Mouse (Mus musculus) hindbrain, embryonic 11.5 days (tissue): ENCODE measurements around the gene Saa2. TPM values are rescaled to one million over a fixed set of nuclear protein-coding genes. Genes with fewer than 3 reads are reported as not detected.
"Not testable (repeated sequence)": the region's sequence is repeated elsewhere in the genome, so short reads cannot be mapped to it uniquely, and the experiment has no call there.

ENCODE experiments used
- ATAC-seq: fragments of 200-750 bp; cut with Nextera tagmentation; 2 replicates; pipeline ENCODE4 v1.8.0; 2017; ENCODE audit warnings: mild to moderate bottlenecking, moderate TSS enrichment, moderate library complexity; ENCODE audit not compliant: low FRiP score
- DNase-seq: peaks from one replicate; pipeline ENCODE4 v3.0.0-alpha.2; 2015; ENCODE audit warnings: low spot score
- H3K27ac ChIP-seq: fragments of 300-500 bp; sonication (generic); 2 replicates; pipeline ENCODE4 v1.5.1; 2014; ENCODE audit warnings: mild to moderate bottlenecking, low read depth, low read length
- H3K27me3 ChIP-seq: fragments of 300-500 bp; sonication (generic); 2 replicates; pipeline ENCODE4 v1.6.1; 2014; ENCODE audit warnings: mild to moderate bottlenecking, low read length, moderate library complexity, mixed read lengths; ENCODE audit not compliant: control insufficient read depth, insufficient read depth
- H3K36me3 ChIP-seq: fragments of 300-500 bp; sonication (generic); 2 replicates; pipeline ENCODE4 v1.6.1; 2014; ENCODE audit warnings: mild to moderate bottlenecking, low read length, moderate library complexity, mixed read lengths; ENCODE audit not compliant: control insufficient read depth, insufficient read depth
- H3K4me1 ChIP-seq: fragments of 300-500 bp; sonication (generic); replicated peaks from 2 replicates; pipeline ENCODE4 v1.6.1; 2014; ENCODE audit warnings: low read length, mixed read lengths; ENCODE audit not compliant: control insufficient read depth, insufficient read depth
- H3K4me2 ChIP-seq: fragments of 300-500 bp; sonication (generic); replicated peaks from 2 replicates; pipeline ENCODE4 v1.6.1; 2014; ENCODE audit warnings: mild to moderate bottlenecking, low read depth, low read length
- H3K4me3 ChIP-seq: fragments of 300-500 bp; sonication (generic); 2 replicates; pipeline ENCODE4 v1.5.1; 2014; ENCODE audit warnings: low read depth, low read length
- H3K9ac ChIP-seq: fragments of 300-500 bp; sonication (generic); 2 replicates; pipeline ENCODE4 v1.6.1; 2014; ENCODE audit warnings: low read depth, low read length
- H3K9me3 ChIP-seq: fragments of 300-500 bp; sonication (generic); 2 replicates; pipeline ENCODE4 v1.6.1; 2016; ENCODE audit warnings: low read length; ENCODE audit not compliant: control insufficient read depth
- WGBS: fragments of 180-500 bp; shearing (Covaris S2); extraction: QIAGEN DNeasy Blood & Tissue Kit; methylation state at CpG from one replicate; pipeline ENCODE4 v1.1.7; 2014; 5-methylcytosine and 5-hydroxymethylcytosine counted together
- polyA plus RNA-seq: library from polyadenylated mRNA; unstranded; fragments of >200 nt; fragmentation: Nextera tagmentation; extraction: Ambion mirVana; gene quantifications from 2 replicates; pipeline ENCODE4 v1.2.1, GENCODE M21; 2014

The Saa2 gene
- polyA plus RNA-seq, 1 experiment from 2014 or later, result 0.31 TPM

DNA sequence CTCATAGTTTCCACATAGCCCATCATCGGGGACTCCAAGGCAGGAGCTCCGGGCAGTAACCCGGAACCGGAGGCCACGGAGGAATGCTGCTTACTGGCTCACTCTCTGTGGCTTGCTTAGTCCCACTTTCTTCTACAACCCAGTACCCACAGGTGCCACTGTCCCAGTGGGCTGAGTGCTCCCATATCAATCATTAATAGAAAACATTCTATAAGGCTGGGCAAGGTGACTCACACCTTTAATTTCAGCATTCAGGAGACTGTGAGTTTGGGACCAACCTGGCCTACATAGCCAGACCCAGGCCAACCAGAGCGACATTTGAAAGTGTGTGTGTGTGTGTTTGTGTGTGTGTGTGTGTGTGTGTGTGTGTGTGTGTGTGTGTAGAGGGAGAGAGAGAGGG lies 28.2 kb upstream of the Saa2 start:
- H3K4me3 ChIP-seq, result no peak overlapping the region
- no peaks in the 10 kb centered on the region for H3K36me3 ChIP-seq
- no peaks in the 10 kb centered on the region for H3K4me1 ChIP-seq
- H3K9me3 ChIP-seq, result no peaks in the 10 kb centered on the region
- no peak for ATAC-seq
- H3K4me2 ChIP-seq, result no peak overlapping the region
- DNase-seq, result no peak
- 95% methylated on average over 6 of the region's 6 CpGs for WGBS
- no peaks in the 10 kb centered on the region for H3K27me3 ChIP-seq
- no peak overlapping the region for H3K9ac ChIP-seq
- no peak overlapping the region for H3K27ac ChIP-seq

DNA sequence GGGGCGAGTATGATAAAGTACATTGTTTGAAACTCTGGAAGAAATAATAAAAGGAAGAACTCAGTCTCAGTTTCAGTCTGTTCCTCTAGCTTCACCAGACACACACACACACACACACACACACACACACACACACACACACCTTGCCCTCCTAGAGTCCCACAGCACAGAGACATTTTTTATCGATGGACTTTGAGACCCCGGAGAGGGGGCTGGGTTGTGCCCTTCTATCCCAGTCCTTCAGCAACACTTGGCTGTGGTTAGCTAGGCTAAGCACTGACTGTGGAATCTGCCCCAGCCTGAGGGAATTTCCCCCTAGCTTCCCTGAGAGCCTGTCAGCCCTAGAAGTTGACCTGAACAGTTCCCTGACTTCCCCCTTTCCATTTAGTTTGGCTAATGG lies 27.7 kb upstream of the Saa2 start:
- Histone ChIP-seq H3K4me1 (no peaks in the 10 kb centered on the region), H3K9ac (no peak overlapping the region), H3K27me3 (no peaks in the 10 kb centered on the region), H3K4me2 (no peak overlapping the region), H3K9me3 (no peaks in the 10 kb centered on the region), H3K27ac (no peak overlapping the region), H3K36me3 (no peaks in the 10 kb centered on the region), H3K4me3 (no peak overlapping the region)
- no peak for DNase-seq
- 89% methylated on average over 3 of the region's 3 CpGs for WGBS
- no peak for ATAC-seq

DNA sequence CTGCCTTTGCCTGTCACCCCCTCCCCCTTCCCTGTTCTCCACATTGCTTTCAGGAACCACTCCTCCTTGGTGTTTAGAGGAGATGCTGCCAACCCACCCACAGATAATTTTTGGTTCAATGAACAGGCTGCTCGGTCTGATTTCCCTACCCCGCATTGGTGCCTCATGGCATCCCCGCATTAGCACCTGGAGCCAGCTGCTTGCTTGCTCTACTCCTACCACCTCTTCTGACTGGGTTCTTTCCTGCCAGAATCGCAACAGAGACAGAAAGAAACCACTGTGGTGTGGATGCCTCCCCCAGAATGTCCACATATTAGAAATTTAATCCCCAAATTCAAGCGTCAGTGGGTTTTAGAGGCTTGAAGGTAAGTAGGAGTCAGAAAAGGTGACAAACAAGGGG lies 27.2 kb upstream of the Saa2 start:
- no peak overlapping the region for H3K4me2 ChIP-seq
- no peak for ATAC-seq
- WGBS, result 84% methylated on average over 5 of the region's 5 CpGs

DNA sequence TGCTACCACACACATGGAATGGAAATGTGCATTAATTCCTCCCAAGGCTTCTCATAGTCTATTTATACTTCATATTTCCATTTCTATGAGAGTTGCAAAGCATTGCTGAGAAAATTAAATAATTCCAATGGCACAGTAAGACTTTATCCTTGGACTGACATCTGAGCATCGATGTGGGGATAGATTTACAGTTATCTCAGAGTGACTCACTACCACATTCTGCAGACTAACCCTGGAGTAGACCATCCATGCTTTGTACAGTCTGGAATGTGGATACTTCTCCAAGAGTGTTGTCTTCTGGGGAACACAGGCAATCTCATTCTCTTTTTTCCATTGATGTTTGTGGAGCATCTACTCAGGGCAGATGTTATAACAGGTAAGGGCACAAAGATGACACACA lies 24.0 kb upstream of the Saa2 start:
- ATAC-seq (no peak), DNase-seq (no peak)
- WGBS, result 96% methylated on average over 1 of the region's 1 CpGs
- Histone ChIP-seq H3K9ac (no peak overlapping the region), H3K4me3 (no peak overlapping the region), H3K4me1 (no peaks in the 10 kb centered on the region), H3K36me3 (no peaks in the 10 kb centered on the region), H3K9me3 (no peaks in the 10 kb centered on the region), H3K4me2 (no peak overlapping the region), H3K27me3 (no peaks in the 10 kb centered on the region), H3K27ac (no peak overlapping the region)

More for the DNA sequence above, 27.2 kb upstream of the Saa2 start:
- H3K9me3 ChIP-seq, result no peaks in the 10 kb centered on the region
- no peaks in the 10 kb centered on the region for H3K4me1 ChIP-seq
- no peaks in the 10 kb centered on the region for H3K36me3 ChIP-seq
- no peak overlapping the region for H3K9ac ChIP-seq
- no peaks in the 10 kb centered on the region for H3K27me3 ChIP-seq
- H3K4me3 ChIP-seq, result no peak overlapping the region
- no peak for DNase-seq
- H3K27ac ChIP-seq, result no peak overlapping the region

DNA sequence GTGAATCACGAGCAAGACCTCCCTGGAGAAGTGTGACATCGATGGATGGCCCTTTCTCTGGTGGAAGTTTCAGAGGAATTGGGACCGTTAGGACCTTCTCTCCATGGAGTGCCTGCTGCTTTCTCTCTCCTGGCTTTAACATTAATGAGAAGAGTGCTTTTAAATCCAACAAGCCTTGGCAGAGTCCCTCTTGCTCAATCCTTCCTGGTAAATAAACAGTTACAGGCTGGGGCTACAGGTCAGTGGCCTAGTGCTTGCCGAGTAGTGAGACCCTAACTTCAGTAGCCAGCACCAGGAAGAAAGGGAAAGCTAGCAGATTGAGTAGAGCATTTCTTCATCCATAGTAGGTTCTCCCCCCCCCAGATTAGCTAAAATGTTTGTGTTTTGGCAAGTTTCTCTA lies 19.1 kb upstream of the Saa2 start, which contains the start of gene Saa4:
TSS of gene Saa4 (minus strand) at position 146 of the 400 bp plus-strand sequence.
- no peak for ATAC-seq
- Histone ChIP-seq H3K27me3 (no peaks in the 10 kb centered on the region), H3K4me1 (no peaks in the 10 kb centered on the region), H3K36me3 (no peaks in the 10 kb centered on the region), H3K9me3 (no peaks in the 10 kb centered on the region), H3K4me3 (no peak within 1 kb of the TSS), H3K9ac (no peak within 1 kb of the TSS), H3K27ac (no peak within 1 kb of the TSS), H3K4me2 (no peak within 1 kb of the TSS)
- no peak for DNase-seq
- WGBS, result 78% methylated on average over 4 of the region's 4 CpGs

DNA sequence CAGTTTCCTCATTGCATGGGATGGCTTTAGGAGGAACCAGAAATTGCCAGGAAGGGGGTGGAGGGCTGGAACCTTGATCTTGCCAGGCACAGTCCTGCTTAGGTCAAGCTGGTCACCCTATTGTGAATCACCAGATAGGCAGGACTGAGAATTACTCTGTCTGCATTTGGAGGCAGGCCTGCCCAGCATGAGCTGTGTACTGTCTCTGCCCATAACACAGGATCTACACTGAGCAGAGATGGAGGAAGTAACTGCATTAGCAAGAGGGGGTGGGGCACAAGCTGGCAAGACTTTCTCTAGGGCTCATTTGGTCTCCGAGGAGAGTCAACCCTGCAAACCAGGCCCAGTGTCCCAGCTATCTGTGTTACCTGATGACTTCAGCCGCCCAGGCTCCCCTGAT lies 16.6 kb upstream of the Saa2 start:
- no peak for DNase-seq
- WGBS, result 82% methylated on average over 2 of the region's 2 CpGs
- Histone ChIP-seq H3K4me1 (no peaks in the 10 kb centered on the region), H3K27me3 (no peaks in the 10 kb centered on the region), H3K27ac (no peak overlapping the region), H3K9ac (no peak overlapping the region), H3K36me3 (no peaks in the 10 kb centered on the region), H3K4me2 (no peak overlapping the region), H3K4me3 (no peak overlapping the region), H3K9me3 (no peaks in the 10 kb centered on the region)
- ATAC-seq, result no peak

DNA sequence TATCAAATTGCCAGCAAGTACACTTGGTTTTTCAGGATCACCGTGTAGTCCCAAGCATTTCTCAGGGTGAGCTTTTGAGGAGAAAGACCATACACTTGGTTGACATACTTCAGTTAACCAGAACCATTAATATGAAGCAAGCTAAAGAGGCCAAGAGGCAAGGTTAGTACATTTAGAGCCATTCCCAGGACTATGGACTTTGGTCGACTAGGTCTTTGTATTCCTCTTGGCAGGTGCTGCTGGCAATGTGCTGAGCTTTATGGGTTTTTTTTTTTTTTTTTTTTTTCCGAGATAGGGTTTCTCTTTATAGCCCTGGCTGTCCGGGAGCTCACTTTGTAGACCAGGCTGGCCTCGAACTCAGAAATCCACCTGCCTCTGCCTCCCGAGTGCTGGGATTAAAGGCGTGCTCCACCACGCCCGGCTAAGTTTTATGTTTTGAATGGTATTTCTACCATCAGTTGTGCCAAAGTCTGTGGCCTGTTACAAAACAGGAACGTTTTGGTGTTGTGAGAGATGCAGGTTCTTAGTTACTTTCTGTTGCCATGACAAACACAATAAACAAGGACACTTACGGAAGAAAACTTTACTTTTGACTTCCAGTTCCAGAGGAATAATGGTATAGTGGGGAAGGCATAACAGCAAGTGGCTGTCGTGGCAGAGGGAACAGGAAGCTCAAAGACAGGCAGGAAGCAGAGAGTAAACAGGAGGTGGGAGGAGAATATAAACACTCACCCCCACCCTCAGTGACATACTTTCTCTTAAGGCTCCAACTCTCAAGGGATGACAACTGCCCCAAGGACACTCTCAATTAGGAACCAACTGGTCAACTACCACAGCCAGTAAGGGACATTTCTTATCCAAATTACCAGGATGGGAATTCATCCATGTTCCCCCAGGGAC lies 12.8 kb upstream of the Saa2 start:
- ATAC-seq (no peak), DNase-seq (no peak)
- Histone ChIP-seq H3K27me3 (no peaks in the 10 kb centered on the region), H3K27ac (no peak overlapping the region), H3K4me2 (no peak overlapping the region), H3K9ac (no peak overlapping the region), H3K36me3 (no peaks in the 10 kb centered on the region), H3K4me3 (no peak overlapping the region), H3K4me1 (no peaks in the 10 kb centered on the region), H3K9me3 (no peaks in the 10 kb centered on the region)
- WGBS, result 86% methylated on average over 12 of the region's 12 CpGs

DNA sequence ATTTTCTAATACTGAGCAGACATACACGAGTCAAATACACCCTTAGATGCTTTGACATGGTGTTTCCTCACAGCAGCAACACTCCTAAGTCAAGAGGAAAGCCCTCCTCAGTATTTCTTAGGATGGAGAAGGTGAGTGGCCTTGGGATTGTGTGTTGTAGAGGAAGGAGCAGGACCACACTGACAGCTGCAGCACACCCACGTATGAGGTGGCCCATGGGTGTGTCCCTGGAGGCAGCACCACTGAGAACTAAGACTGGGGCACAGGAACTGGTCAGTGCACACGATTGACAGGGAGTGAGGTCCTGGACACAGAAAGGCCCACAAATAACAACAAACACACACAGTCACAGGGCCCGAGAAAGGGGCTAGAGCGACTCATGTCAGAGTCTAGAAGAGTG lies 11.5 kb upstream of the Saa2 start:
- not testable (repeated sequence) for H3K4me3 ChIP-seq, H3K36me3 ChIP-seq, H3K27ac ChIP-seq, H3K27me3 ChIP-seq, H3K4me2 ChIP-seq, H3K9ac ChIP-seq, H3K4me1 ChIP-seq, ATAC-seq, DNase-seq, H3K9me3 ChIP-seq
- WGBS, result 78% methylated on average over 5 of the region's 5 CpGs

DNA sequence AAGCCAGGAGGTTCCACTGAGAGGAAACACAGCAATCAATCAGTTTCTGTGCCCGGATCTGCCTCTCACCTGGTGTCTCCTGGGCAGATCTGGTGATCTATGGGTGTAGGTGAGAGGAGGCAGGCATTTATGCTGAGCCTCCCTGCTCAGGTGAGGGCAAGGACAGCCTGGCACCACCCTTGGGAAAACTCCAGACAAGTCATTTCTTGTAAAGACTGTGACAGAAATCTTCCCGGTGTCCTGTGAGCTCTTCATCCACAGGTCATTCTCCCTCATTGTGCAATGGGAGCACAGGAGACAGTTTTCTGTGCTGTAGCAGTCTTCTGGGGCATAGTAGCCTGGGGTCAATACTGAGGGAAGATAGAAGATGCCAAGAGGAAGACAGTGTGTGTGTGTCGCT lies 8.7 kb upstream of the Saa2 start, which contains the start of gene Saa1:
TSS of gene Saa1 (minus strand) at position 101 of the 400 bp plus-strand sequence.
- not testable (repeated sequence) for H3K4me1 ChIP-seq, H3K4me2 ChIP-seq, H3K9me3 ChIP-seq, H3K27ac ChIP-seq, H3K4me3 ChIP-seq, H3K27me3 ChIP-seq, DNase-seq, ATAC-seq, H3K36me3 ChIP-seq, H3K9ac ChIP-seq
- WGBS, result 81% methylated on average over 3 of the region's 3 CpGs
